Mouse (Mus musculus) c-Kit-positive CD71-positive TER-119-negative erythroid progenitor cells, embryonic 14.5 days (primary cell): ENCODE results near the gene Reck.

Experiments
- DNase-seq: peaks from one replicate; pipeline ENCODE4 v3.0.0-alpha.2; 2013; ENCODE audit warnings: low read depth

The Reck gene

DNA sequence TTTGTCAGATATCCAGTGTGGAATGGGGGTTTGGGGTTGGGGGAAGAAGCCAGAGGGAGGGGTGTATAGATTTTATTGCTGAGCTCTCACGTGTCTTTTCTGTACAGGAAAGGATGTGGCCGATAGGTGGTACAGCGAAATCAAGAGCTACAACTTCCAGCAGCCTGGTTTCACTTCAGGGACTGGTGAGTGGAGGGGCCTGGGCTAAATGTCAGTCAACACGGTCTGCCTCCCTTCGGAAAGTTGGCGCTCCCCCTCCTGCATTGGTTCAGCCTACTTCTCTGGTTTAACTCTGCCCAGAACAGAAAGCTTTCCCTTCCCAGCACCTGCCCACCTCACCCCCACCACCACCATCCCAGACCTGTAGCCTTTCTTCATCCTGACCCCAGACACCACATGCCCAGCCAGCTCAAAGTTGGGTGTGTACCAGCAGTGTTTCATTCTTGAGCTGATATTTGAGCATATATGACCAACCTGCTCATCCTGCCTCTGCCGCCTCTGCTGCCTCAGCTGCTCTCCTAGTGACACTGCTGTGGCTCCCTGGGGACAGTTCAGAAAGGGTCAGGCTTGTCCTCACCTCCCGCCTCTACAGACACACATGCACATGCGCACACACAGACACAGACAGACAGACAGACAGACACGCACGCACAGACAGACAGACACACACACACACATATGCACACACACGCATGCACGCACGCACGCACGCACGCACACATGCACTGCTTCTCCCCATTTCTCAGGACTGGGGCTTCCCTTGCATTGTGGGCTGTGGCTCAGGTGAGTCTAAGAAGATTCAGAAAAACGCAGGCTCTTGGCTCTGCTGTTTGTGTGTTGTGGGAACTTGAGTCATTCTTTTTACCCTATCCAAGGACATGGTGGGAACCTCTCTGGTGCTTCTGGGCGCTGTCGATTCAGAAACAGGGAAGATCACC is 95.3 kb downstream of the Reck start:
- no peak for DNase-seq

DNA sequence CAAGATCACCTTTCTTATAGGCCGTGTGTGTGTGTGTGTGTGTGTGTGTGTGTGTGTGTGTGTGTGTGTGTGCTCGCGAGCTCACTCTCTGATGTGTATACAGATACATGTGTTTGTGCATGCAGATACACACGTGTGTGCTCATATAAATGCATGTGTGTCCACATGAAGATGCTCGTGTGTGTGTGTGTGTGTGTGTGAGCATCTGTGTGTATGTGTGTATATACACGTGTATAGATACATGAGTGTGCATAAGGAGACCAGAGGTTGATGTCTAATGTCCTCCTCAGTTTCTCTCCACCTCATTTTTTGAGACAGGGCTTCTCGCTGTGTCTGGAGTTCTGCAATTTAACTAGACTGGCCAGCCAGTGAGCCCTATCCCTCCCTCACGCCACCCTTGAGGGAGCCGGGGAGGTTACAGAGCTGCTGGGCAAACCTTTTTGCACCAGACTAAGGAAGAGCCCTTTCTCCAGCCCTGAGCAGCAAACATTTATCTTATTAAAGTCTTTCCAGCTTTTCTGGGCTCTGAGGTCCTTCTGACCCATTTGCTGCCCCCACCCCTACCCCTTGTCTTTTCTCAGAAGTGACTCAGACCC is 96.3 kb downstream of the Reck start:
- DNase-seq, result no peak

DNA sequence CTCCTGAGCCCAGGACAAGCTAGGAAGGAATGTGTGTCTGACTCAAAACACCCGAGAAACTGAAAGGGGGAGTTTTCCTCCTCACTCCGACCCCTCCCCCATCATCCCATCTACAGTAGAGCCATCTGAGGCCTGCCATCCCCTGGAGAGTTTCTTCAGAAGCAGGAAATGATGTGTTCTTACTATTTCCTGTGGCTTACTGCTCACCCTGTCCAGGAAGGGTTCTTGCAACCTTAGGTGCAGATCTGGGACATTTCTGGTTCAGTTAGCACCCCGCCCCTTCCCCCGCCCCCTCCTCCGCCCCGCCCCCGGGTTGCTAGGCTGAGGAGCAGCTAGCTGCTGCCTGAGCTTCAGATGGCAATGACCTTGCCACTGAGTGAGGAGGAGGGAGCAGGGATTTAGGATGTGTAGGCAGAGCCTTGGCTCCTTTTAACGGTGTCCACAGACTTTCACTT is 96.8 kb downstream of the Reck start:
- DNase-seq, result no peak

DNA sequence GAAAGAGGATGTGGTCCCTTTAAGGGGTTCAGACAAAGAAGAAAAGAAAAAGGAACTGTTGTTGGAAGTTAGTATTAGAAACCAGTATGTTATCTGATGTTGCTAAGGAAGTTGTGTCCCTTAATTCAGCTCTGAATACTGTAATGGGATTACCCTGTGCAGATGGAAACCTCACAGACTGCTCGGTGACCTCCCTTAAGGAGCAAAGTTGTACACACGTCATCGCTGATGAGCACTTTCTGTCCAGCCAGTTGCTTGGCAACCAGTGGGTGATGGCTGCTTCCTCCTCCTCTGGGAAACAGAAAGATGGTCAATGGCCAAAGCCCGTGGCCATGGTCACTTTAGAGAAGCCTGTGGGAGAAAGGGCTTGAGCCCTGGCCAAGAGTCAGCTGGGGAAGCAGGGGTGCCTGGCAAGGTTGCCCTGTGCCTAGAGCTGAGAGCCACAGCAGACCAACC is 98.2 kb downstream of the Reck start:
- no peak for DNase-seq

DNA sequence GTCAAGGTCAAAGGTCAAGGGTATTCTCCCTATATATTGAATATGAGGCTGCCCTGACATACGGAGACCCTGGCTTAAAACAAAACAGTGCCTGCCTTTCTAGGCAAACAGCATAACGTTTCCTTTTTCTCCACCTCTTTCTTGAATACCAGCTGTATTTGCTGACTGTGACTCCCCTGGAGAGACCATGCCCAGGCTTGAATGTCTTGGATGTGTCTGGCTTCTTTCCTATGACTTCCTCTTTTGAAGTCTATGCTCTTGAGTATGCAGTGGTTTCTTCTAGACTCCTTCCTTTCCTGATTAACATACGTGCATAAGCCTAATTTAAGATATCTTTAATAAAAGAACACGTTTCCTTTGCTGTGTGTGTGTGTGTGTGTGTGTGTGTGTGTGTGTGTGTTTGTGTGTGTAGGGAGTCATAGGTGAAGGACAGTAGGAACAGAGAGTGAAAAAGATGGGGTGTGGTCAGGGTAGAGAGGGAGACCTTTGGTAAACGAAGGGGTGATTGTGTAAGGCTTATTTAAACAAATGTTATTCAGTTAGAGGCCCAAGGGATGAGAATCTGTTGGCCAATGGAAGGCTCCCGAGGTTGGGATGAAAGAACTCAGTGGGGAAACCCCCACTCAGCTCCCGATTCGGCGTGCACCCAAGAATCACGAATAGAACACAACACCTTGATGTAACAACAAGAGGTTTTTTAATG is 99.7 kb downstream of the Reck start:
- DNase-seq, result no peak

- no peak for DNase-seq
Observed at GRCm38 (mm10) chr4:43976223-43976740, 101.0 kb downstream of the Reck start.

DNA sequence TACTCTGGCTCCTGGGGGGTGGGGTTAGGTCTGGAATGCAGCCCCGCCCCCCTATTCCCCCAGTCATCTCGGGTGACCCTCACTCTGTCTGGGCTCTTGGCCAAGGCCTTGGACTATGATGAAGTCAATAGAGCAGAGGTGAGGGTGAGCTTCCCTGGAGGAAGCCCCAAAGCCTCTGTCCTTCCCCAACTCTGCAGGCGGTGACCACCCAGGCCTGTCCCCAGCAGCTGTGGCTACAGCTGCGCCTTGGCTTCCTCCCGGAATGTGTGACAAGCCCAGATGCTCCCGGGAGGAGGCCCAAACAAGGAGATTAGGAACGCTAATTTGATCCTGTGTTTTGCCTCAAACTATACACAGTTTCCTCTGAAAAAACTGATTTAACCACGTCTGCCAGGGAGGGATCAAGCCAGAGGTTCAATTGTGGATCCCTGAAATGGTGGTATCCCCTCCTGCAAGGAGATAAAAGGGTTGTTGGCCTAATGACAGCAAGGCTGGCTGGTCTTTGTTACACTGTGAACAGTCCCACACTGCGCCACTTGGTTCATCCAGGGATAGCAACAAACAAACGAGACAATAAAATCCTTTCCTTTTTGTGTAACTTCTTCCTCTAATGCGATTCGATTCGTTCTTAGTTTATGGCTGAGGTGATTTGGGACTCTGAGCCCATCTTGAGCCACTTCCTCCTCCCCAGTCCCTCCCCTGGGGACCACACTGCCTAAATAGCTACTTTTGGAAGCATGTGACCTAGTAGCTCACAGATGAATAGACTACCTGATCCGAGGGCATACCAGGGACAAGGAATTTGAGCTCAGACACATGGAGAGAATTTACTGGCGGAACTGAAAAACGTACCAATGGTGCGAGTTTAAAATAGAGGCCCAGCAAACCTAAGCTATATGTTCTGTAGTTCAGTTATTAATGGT is 103.5 kb downstream of the Reck start:
- no peak for DNase-seq

GRCm38 (mm10) chr4:43979746-43980145 is 104.4 kb downstream of the Reck start:
- no peak for DNase-seq

GRCm38 (mm10) chr4:43980236-43980635 is 104.9 kb downstream of the Reck start:
- DNase-seq, result no peak

GRCm38 (mm10) chr4:43980846-43981245 is 105.5 kb downstream of the Reck start:
- DNase-seq, result no peak

DNA sequence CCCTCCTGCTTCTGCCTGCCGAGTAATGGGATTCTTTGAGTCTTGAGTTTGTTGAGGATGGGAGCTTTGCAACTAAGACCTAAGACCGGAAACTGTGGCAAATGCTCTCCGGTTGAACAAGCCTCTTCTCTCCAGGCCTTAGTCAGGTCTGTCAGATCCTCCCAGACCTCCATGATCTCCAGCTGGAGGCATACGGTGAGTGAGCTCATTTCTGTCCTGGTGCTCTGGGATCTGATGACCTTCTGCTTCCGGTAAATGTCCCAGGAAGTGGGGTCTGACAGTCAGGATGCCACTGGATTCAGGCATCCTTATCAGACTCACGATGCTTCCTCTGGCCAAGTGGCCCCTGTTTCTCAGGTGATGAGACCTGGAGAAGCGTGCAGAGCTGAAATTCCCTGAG is 105.9 kb downstream of the Reck start:
- DNase-seq, result no peak

DNA sequence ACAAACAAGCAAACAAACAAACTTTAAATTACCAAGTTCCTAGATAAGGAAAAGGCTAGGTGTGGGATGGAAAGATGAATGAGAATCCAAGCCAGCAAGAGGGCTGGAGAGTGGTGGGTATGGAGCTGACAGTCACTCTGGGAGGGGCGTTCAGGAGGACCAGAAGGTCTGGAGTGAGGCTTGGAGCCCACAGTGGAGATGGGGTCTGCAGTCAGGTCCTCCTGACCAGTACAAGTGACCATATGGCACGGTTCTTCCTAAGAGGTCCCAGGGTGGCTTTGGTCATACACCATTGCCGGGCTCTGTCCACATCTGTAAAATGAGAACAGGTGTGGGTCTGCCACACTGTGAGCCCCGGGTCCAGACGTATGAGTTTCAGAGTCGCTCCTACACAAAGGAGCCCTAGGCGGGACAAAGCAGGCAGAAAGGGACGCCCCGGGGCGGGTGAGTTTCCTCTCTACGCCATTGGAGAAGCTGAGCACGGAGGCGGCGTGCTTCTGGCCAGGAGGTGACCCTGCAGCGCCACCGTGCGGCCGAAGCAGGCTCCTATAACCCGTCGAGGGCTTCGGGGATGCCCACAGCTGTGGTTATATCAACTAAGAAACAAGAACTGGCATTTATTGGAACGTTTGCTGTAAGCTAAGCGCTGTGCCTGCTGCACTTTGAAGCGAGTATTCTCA is 106.9 kb downstream of the Reck start:
- peak; percentile 87 for DNase-seq

DNA sequence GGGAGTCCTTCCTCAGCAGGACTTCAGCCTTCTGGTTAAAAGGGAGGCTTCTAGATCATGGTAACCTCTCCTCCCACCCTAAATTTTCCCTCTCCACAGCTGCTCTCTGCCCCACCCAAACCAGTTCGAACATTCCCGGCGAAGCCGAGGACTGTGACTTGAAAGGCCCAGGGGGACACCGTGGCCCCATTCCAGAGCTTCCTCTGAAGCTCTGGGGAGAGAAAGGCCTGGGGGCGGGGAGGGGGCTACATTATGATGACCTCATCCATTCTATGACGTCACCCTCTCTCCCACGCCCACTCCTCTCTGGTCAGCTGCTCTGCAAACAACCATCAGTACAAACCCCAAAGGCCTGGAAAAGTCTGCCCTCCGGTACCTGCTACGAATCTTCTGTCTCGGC is 107.9 kb downstream of the Reck start, which contains the start of gene Ccin:
Gene Ccin, plus strand, starts transcription at position 303 of the 400 bp plus-strand sequence.
- DNase-seq, result no peak

GRCm38 (mm10) chr4:43983756-43984155 is 108.4 kb downstream of the Reck start:
- DNase-seq, result no peak

GRCm38 (mm10) chr4:43984326-43984725 is 109.0 kb downstream of the Reck start:
- DNase-seq, result no peak

GRCm38 (mm10) chr4:43988976-43989375 is 113.6 kb downstream of the Reck start:
- no peak for DNase-seq

- DNase-seq, result no peak
Observed at GRCm38 (mm10) chr4:43993072-43993471, 117.7 kb downstream of the Reck start.

GRCm38 (mm10) chr4:43994342-43994741 is 119.0 kb downstream of the Reck start:
- DNase-seq, result no peak
